Comparison of ENCODE assay signal across 8 mouse cellular contexts in genomic region chrX:74115511-74115910, GRCm38 (mm10). TPM values are rescaled to one million over a fixed set of nuclear protein-coding genes. Genes with fewer than 3 reads are reported as not detected.
DNase-seq lines count a peak whose midpoint lies in the region; ATAC-seq lines count a peak whose summit lies in the region.

No protein-coding gene starts in this region.

- no peaks in the 10 kb centered on the region for H3K9me3 ChIP-seq in forebrain, embryonic 14.5 days (replicated peaks; ENCODE audit: control insufficient read depth, low read length)

- peak overlapping the region; percentile 5; the same call in 1 of the 2 replicates for H3K4me3 ChIP-seq in forebrain, embryonic 14.5 days (ENCODE audit: low read depth, low read length)

- no peak overlapping the region for H3K9ac ChIP-seq in forebrain, embryonic 14.5 days (ENCODE audit: low read length)

- peak; percentile 62 for DNase-seq in ES-CJ7 (ENCODE audit: low read depth, low spot score)
- DNase-seq in forebrain, embryonic 14.5 days (ENCODE audit: low spot score), result peak; percentile 53
- DNase-seq in heart, postnatal 14 days, result peak; percentile 59 to 61
- DNase-seq in layer of hippocampus, adult 11-12 months (ENCODE audit: low spot score), result peak; percentile 44
- DNase-seq in lung, adult 18-20 months, result peak; percentile 74 to 79
- peak; percentile 17 to 34 for DNase-seq in thymus, adult 18-20 months

- ATAC-seq in cerebellum, adult (ENCODE audit: insufficient number of reproducible peaks, low FRiP score, low TSS enrichment), result peak; percentile 86
- peak; percentile 48; the same call in 1 of the 2 replicates for ATAC-seq in forebrain, embryonic 14.5 days
- ATAC-seq in neutrophil, adult 5-6 weeks (ENCODE audit: extremely low read depth, insufficient number of reproducible peaks, low FRiP score, poor library complexity, severe bottlenecking), result peak; percentile 84

- H3K4me1 ChIP-seq in forebrain, embryonic 14.5 days (ENCODE audit: control insufficient read depth, insufficient read depth, low read length), result no peaks in the 10 kb centered on the region

- no peaks in the 10 kb centered on the region for H3K36me3 ChIP-seq in forebrain, embryonic 14.5 days (ENCODE audit: control insufficient read depth, insufficient read depth, low read length)

- H3K27me3 ChIP-seq in forebrain, embryonic 14.5 days (replicated peaks; ENCODE audit: control insufficient read depth, insufficient read depth, low read length), result no peaks in the 10 kb centered on the region

- no peak overlapping the region for H3K27ac ChIP-seq in forebrain, embryonic 14.5 days (ENCODE audit: low read depth, low read length)

- peak overlapping the region; percentile 40 for H3K4me2 ChIP-seq in forebrain, embryonic 14.5 days (ENCODE audit: low read length)

- WGBS in forebrain, embryonic 14.5 days, result 26% methylated on average over 10 of the region's 10 CpGs

- intact Hi-C loops in heart, postnatal 14 days (cut with DNase I), result loop anchor here (2.0 to 10.0 kb wide), 4 partner anchors 93 to 297 kb away; partner anchors contain the start of genes Flna and Irak1

RNA-seq across cellular contexts. Expression of gene Opn1mw, which starts 11.8 kb away (rescaled TPM):
- polyA plus RNA-seq in forebrain, embryonic 14.5 days (2014; fragmentation: Nextera tagmentation; extraction: Ambion mirVana), result not detected in 2 replicates
- total RNA-seq in heart, postnatal 14 days (2021), result not detected
- not detected in 2 replicates for total RNA-seq in neutrophil, adult 5-6 weeks (2017)

RNA-seq across cellular contexts. Expression of gene Mecp2, which starts 19.7 kb away (rescaled TPM):
- polyA plus RNA-seq in forebrain, embryonic 14.5 days (2014; fragmentation: Nextera tagmentation; extraction: Ambion mirVana), result 12.6 and 14.2 TPM in 2 replicates
- 10 to 100 TPM; 28.4 to 34.6 TPM for total RNA-seq in heart, postnatal 14 days (2021)
- 27.6 and 28.6 TPM in 2 replicates for total RNA-seq in neutrophil, adult 5-6 weeks (2017)

RNA-seq across cellular contexts. Expression of gene Tex28, which starts 52.1 kb away (rescaled TPM):
- polyA plus RNA-seq in forebrain, embryonic 14.5 days (2014; fragmentation: Nextera tagmentation; extraction: Ambion mirVana), result not detected in 2 replicates
- not detected for total RNA-seq in heart, postnatal 14 days (2021)
- not detected in 2 replicates for total RNA-seq in neutrophil, adult 5-6 weeks (2017)

Comparison
In these comparisons a context has a peak if more than half of its experiments do, and no peak if none do; other contexts are left out.
1. DNase-seq: peak in every context shown above with its lines; median percentile 76 in lung, adult 18-20 months; 62 in ES-CJ7; 60 in heart, postnatal 14 days; 53 in forebrain, embryonic 14.5 days; 44 in layer of hippocampus, adult 11-12 months; 26 in thymus, adult 18-20 months.